Mouse (Mus musculus) heart, adult 18-20 months (tissue): ENCODE results near the gene Fcho2. TPM values are rescaled to one million over a fixed set of nuclear protein-coding genes. Genes with fewer than 3 reads are reported as not detected.

Experiments
- DNase-seq, 2 experiments: peaks; one replicate each; pipeline ENCODE4 v3.0.0; 2021 to 2022; ENCODE audit warnings: mixed read lengths in 1 of 2
- total RNA-seq, 2 experiments: library from RNA; stranded (reverse); gene quantifications; 2 replicates each; pipeline ENCODE4 v1.2.3; 2021

The Fcho2 gene
- total RNA-seq, 2 experiments from 2014 or later: 27.7 to 38.3 TPM

DNA sequence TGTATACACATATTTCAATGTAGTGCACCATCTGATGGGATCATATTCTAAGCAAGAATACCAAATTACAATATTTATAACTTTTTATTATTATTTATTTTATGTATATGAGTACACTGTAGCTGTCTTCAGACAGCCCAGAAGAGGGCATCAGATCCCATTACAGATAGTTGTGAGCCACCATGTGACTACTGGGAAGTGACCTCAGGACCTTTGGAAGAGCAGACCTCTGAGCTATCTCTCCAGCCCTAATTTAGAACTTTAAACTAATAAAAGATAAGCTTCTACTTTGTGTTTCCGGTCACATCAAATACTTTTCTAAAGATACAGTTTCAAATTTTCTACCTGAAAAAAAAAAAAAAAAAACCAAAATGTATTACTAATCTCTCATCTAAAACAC, 6.2 kb downstream of the Fcho2 start:
- DNase-seq: no peak

DNA sequence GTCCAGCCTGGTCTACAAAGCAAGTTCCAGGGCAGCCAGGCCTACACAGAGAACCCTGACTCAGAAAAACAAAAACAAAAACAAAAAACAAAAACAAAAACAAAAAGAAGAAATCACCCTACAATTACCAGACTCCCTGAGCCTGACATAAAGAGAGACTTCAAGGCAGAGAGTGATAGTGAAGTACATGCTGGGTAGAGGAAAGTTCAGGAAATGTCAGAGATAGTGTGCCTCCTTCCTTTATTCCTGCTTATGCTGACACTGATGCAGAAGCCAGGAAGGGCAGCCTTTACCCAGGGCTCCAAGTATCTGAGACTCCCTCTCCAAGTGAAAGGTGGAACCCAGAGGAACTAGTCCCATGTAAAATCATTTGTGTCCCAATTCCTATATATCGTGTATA, 10.8 kb downstream of the Fcho2 start:
- no peak for DNase-seq

GRCm38 (mm10) chr13:98803699-98804098, 11.6 kb downstream of the Fcho2 start:
- no peak for DNase-seq

DNA sequence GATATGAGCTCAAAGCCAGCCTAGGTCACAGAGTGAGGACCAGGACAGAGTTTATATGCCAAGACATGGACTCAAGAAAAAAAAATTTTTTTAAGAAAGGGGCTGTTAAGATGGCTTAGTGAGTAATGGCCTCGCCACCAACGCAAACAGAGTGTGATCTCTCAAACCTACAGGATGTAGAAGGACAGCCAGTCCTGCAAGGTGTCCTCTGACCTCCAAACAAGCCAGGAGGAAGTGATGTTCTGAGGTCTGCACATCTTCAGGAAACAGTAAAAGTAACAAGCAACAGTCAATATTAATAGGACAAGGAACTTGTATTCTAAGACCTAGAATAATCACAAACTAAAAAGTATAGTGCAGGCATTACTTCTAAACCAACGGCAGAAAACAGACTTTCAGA, 12.3 kb downstream of the Fcho2 start:
- no peak for DNase-seq

GRCm38 (mm10) chr13:98795511-98795910, 19.7 kb downstream of the Fcho2 start:
- DNase-seq: no peak

DNA sequence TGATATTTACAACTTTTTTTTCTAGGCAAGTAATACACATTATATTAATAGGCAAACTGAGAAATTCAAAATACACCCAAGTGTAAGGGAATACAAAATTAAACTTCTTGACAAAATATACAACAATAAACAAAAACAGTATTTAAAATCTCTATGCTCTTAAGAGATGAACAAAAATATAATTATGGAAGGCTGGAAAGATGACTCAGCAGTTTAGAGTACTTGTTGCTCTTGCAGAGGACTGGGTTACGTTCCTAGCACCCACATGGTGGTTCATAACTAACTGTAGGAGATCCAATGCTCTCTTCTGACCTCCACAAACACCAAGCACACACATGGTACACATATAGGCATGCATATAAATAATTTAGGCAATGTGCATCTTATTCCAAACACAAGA, 22.4 kb downstream of the Fcho2 start:
- no peak for DNase-seq

DNA sequence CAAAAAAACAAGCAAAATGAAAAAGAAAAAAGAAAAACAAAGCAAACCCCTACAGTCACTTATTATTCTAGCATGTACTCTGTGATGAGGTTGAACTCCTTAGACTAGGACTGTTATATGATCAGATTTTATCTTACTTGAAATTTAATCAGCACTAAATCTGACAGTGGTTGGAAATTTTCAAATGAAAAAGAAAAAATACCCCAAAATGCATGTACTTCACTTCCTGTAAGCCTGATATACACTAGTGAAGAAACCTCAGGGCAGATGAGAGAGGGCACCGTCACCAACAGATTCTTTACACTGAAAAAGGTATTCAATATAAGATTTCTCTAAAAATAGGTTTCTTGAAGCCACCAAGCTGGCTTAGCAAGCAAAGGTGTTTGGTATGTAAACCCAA, 23.6 kb downstream of the Fcho2 start:
- no peak for DNase-seq

GRCm38 (mm10) chr13:98786970-98787685, 28.1 kb downstream of the Fcho2 start:
- DNase-seq: no peak

- DNase-seq: no peak
Measured at GRCm38 (mm10) chr13:98777959-98778358, 37.3 kb downstream of the Fcho2 start.

DNA sequence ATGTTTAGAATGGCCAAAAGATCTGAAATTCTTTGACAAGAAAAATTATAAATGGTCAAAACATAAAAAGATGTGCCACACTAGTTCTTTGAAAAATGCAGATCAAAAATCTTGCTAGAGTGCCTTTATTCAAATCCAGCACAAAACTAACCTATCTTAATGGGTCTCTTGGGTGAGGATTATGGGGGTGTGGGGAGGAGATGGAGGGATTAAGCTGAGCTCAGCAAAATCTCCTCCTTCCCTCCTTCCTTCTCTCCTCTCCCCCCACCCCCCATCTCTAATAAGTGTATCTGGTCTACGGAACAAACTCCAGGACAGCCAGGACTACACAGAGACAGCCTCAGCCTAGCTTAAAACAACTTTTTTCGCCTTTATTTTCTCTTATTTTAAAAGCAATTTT, 43.8 kb downstream of the Fcho2 start:
- no peak for DNase-seq

GRCm38 (mm10) chr13:98768329-98768728, 46.9 kb downstream of the Fcho2 start:
- DNase-seq: peak; percentile 78 to 79

GRCm38 (mm10) chr13:98761771-98762170, 53.5 kb downstream of the Fcho2 start:
- no peak for DNase-seq

DNA sequence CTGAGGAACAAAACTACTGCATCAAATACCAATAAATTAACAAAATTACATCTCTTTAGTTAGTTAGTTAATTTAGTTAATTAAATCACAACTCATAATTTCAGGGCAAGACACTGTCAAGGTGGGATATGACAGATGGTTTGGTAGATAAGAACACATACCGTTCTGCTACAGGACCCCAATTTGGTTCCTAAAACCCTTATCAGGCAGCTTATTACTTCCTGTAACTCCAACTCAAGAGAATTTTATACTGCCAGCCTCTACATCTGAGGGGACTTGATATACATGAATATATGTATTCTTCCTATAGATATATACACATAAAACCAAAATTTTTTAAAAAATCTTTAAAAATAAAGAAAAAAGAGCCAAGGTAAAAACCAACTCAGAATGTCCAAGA, 59.4 kb downstream of the Fcho2 start:
- DNase-seq: no peak

- DNase-seq: no peak
Measured at GRCm38 (mm10) chr13:98744679-98745078, 70.6 kb downstream of the Fcho2 start.

DNA sequence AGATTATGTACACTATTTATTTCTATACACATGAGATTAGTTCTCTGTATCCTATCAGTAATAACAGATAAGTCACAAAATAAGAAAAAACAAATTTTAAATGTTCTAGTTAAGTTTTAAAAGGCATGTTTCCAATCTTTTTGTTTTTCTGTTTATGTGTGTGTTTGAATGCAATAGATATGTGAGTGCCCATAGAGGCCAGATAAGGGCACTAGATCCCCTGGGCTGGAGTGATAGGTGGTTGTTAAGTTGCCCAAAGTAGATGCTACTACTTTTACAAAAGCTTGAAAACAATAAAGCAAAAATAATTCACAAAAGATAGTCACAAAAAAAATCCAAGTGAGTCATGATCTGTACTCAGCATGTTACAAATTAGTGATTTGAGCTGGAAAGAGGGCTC, 71.4 kb downstream of the Fcho2 start:
- DNase-seq: no peak

DNA sequence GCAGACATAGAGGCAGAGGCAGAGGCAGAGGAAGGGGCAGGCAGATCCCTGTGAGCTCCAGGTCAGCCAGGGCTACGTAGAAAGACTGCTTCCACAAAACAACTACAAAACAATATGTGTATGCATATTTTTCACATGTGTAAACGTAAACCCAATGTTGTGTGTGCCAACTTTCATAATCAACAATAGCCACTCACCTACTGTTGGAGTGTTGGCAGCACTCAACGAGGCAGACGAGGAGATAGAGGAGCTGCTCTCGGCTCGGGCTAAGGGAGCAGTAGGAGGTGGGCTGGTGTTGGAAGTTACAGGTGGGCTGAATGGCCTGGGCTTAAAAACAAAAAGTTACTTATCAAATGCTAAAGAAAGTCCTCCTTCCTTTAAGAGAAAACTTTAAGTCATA, 72.0 kb downstream of the Fcho2 start:
- DNase-seq: no peak

DNA sequence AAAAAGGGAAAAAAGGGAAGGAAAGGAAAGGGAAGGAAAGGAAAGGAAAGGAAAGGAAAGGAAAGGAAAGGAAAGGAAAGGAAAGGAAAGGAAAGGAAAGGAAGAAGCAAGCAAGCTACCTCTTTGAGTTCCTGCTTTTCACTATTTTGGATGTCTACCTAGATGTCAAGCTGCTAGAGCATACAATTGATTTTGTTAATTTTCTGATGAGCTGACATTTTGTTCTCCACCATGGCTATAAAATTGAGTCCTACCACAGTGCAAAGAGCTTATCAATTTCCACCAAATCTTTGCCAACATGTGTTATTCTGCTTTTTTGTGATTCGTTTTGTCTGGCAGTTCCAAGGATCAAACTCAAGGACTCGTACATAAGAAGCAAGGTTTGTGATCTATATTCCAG, 77.0 kb downstream of the Fcho2 start:
- no peak for DNase-seq

DNA sequence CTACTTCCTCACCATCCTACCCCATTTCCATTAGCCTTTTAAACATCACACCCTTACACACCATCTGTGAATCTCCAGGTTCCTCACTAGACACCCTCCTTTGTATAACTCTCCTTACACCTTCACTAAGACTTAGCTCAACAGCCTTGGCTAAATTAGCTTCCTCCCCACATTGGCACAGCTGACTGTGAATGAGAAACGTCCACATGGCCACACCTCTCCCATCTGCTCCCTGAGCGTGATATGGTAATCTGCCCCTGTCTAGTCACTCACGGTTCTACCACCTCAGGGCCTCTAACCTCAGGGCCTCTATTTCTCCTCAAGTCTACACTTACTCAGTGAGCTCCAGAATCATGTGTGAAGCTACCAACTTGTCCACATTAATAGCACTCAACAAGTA, 82.0 kb downstream of the Fcho2 start:
- DNase-seq: no peak

- no peak for DNase-seq
Measured at GRCm38 (mm10) chr13:98729271-98730062, 85.8 kb downstream of the Fcho2 start.

DNA sequence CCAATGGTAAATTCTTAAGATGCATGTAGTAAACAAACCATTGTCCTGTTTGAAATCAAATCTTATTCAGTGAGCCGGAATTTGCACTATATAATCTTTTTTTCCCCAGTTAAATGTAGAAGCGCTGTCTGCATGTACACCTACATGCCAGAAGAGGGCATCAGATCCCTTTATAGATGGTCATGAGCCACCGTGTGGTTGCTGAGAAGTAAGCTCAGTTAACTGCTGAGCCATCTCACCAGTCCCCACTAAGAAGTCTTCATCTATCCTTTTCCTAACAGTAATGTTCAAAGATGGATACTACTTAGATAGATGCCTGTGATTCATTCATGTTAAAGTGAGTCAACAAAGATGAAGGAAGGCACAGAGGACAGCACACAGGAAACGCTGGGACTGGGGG, 88.8 kb downstream of the Fcho2 start:
- no peak for DNase-seq

GRCm38 (mm10) chr13:98723430-98723829, 91.8 kb downstream of the Fcho2 start:
- DNase-seq: no peak

- DNase-seq: no peak
Measured at GRCm38 (mm10) chr13:98722296-98722695, 93.0 kb downstream of the Fcho2 start.

- no peak for DNase-seq
Measured at GRCm38 (mm10) chr13:98716176-98716575, 99.1 kb downstream of the Fcho2 start.

GRCm38 (mm10) chr13:98715443-98715990, 99.7 kb downstream of the Fcho2 start:
- DNase-seq: no peak
